Mouse (Mus musculus) heart, embryonic 15.5 days (tissue): ENCODE measurements around the gene Rpl29. TPM values are rescaled to one million over a fixed set of nuclear protein-coding genes. Genes with fewer than 3 reads are reported as not detected.

Experiments used
- polyA plus RNA-seq: library from polyadenylated mRNA; unstranded; fragments of >200 nt; fragmentation: Nextera tagmentation; extraction: Ambion mirVana; gene quantifications from 2 replicates; pipeline ENCODE4 v1.2.1, GENCODE M21; 2015

Gene Rpl29
- polyA plus RNA-seq, 1 experiment from 2014 or later: 532 TPM

Other genes starting within 250 kb of the Rpl29 start
- gene Ppm1m, start 229.7 kb upstream of the Rpl29 start, polyA plus RNA-seq: 23.1 and 33.6 TPM in 2 replicates
- 46.7 and 52.9 TPM in 2 replicates for gene Twf2, start 226.3 kb upstream of the Rpl29 start, polyA plus RNA-seq
- gene Tlr9, start 206.9 kb upstream of the Rpl29 start, polyA plus RNA-seq: 0.04 and 0.08 TPM in 2 replicates
- gene Alas1, start 180.8 kb upstream of the Rpl29 start, polyA plus RNA-seq: 168 and 187 TPM in 2 replicates
- gene Poc1a, start 148.4 kb upstream of the Rpl29 start, polyA plus RNA-seq: 23.7 and 26.8 TPM in 2 replicates
- 8.9 and 13.8 TPM in 2 replicates for gene Dusp7, start 60.8 kb upstream of the Rpl29 start, polyA plus RNA-seq
- 25.1 and 28.6 TPM in 2 replicates for gene Acy1, start 8.9 kb downstream of the Rpl29 start, polyA plus RNA-seq
- gene Abhd14b, start 18.0 kb downstream of the Rpl29 start, polyA plus RNA-seq: 7.0 and 11.0 TPM in 2 replicates
- gene Abhd14a, start 18.2 kb downstream of the Rpl29 start, polyA plus RNA-seq: 50.5 and 54.2 TPM in 2 replicates
- 61.8 and 73.2 TPM in 2 replicates for gene Pcbp4, start 23.8 kb downstream of the Rpl29 start, polyA plus RNA-seq
- 0.10 and 0.14 TPM in 2 replicates for gene Gpr62, start 36.5 kb downstream of the Rpl29 start, polyA plus RNA-seq
- 24.9 and 34.2 TPM in 2 replicates for gene Rrp9, start 46.5 kb downstream of the Rpl29 start, polyA plus RNA-seq
- gene Parp3, start 47.5 kb downstream of the Rpl29 start, polyA plus RNA-seq: 1.9 and 4.7 TPM in 2 replicates
- gene Iqcf1, start 70.5 kb downstream of the Rpl29 start, polyA plus RNA-seq: not detected in 2 replicates
- gene Iqcf5, start 85.1 kb downstream of the Rpl29 start, polyA plus RNA-seq: not detected in 2 replicates
- not detected in 2 replicates for gene Iqcf3, start 132.2 kb downstream of the Rpl29 start, polyA plus RNA-seq
- gene Iqcf4, start 141.5 kb downstream of the Rpl29 start, polyA plus RNA-seq: not detected in 2 replicates
- not detected in 2 replicates for gene Iqcf6, start 197.1 kb downstream of the Rpl29 start, polyA plus RNA-seq
- gene Grm2, start 226.6 kb downstream of the Rpl29 start, polyA plus RNA-seq: not detected in 2 replicates